Mouse (Mus musculus): Measurements from ENCODE around the gene Asb16.

GRCm38 (mm10) chr11:102229331-102229953, 39.1 kb upstream of the Asb16 start:
- TF ChIP-seq EP300 (IDR thresholded peaks at IDR 0.05; ENCODE audit: low read depth): no peak
- no peak for TF ChIP-seq CTCF (IDR thresholded peaks at IDR 0.05; ENCODE audit: low read depth)

All from liver, embryonic 14.5 days (tissue).